Mouse (Mus musculus): ENCODE results near the gene Usp19.

Usp19 gene

DNA sequence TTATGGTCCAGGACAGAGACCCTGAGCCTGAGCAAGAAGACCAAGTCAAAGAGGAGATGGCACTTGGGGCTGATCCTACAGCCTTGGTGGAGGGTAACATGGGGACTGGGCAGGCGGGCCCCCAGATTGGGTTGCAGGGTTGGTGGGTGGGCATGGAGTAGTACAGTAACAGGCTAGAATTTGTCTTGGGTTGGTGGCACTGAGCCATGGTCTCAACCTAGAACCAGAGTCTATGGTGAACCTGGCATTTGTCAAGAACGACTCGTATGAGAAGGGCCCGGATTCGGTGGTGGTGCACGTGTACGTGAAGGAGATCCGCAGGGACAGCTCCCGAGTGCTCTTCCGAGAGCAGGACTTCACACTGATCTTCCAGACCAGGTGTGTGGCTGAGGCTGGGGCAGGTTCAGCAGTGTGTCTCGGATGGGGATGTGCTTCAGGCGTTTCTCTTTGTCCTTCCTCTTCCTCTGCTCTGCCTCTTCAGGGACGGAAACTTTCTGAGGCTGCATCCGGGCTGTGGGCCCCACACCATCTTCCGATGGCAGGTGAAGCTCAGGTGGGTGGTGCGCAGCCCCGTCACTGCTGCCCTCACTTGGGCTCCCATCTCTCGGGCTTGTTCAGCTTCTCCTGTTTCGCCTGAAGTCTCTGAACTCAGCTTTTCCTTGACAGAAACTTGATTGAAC lies 3.9 kb downstream of the Usp19 start:
- no peak for DNase-seq (ENCODE audit: extremely low spot score, low read depth, low spot score)

- no peak for DNase-seq (ENCODE audit: extremely low spot score, low read depth, low spot score)
Observed at GRCm38 (mm10) chr9:108494905-108495304, 4.5 kb downstream of the Usp19 start.

DNA sequence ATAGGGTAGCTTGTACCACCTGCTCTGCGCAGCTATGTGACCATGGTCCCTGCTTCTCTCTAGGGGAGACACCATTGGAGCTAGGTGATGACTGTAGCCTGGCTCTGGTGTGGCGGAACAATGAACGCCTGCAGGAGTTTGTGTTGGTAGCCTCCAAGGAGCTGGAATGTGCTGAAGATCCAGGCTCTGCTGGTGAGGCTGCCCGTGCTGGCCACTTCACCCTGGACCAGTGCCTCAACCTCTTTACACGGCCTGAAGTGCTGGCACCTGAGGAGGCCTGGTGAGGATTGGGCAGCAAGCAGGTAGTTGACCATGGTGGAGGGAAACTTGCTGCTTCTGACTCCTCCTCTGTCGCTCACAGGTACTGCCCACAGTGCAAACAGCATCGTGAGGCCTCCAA lies 8.8 kb downstream of the Usp19 start:
- DNase-seq (ENCODE audit: extremely low spot score, low read depth, low spot score): no peak

DNA sequence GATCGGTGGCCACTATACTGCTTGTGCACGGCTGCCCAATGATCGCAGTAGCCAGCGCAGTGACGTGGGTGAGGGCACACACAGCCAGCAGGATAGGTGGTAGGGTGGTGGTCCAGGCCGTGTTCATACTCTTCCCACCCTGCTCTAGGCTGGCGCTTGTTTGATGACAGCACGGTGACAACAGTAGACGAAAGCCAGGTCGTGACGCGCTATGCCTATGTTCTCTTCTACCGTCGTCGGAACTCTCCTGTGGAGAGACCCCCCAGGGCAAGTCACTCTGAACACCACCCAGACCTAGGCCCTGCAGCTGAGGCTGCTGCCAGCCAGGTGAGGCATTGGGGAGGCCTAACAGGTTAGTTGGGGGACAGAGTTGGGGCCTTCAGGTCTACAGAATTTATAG lies 9.5 kb downstream of the Usp19 start:
- no peak for DNase-seq (ENCODE audit: extremely low spot score, low read depth, low spot score)

DNA sequence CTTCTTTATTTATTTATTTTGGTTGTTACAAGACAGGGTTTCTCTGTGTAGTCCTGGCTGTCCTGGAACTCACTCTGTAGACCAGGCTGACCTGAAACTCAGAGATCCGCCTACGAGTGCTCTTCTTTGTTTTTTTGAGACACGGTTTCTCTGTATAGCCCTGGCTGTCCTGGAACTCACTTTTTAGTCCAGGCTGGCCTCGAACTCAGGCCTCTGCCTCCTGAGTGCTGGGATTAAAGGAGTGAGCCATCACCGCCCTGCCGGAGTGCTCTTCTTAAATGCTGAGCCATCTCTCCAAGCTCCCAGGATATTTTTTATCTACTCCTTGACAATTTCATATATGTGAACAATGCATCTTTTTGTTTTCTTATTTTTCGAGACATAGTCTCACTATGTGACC lies 16.5 kb downstream of the Usp19 start:
- DNase-seq (ENCODE audit: extremely low spot score, low read depth, low spot score): no peak

- DNase-seq (ENCODE audit: extremely low spot score, low read depth, low spot score): peak; percentile 91
Observed at GRCm38 (mm10) chr9:108507619-108508434, 17.4 kb downstream of the Usp19 start, which contains the start of gene Qars. Gene Qars (plus strand): TSS chr9:108507706.

GRCm38 (mm10) chr9:108508776-108509175 lies 18.4 kb downstream of the Usp19 start:
- no peak for DNase-seq (ENCODE audit: extremely low spot score, low read depth, low spot score)

GRCm38 (mm10) chr9:108516380-108517251 lies 26.2 kb downstream of the Usp19 start, which contains the start of gene Qrich1:
Gene Qrich1 (plus strand): TSS chr9:108516806.
- peak; percentile 95 for DNase-seq (ENCODE audit: extremely low spot score, low read depth, low spot score)

- peak; percentile 35 for DNase-seq (ENCODE audit: extremely low spot score, low read depth, low spot score)
Observed at GRCm38 (mm10) chr9:108517253-108517930, 27.0 kb downstream of the Usp19 start.

DNA sequence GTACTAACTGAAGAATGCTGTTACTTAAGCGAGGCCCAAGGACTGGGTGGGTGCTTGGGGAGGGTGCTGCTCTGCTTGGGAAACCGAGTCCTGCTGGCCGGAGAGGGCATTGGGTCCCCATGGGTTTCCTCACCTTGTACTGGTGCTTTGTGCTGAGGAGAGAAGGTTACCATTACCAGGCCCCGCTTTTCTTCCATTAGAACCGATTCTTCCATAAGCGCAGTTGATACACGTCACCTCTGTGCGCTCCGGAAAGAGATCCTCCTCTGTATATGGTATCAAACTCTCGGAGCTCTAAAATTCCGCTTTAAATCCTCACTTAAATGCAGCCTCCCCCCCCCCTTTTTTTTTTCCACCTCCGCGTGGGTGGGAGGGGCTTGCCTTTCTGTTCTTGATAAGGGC lies 27.5 kb downstream of the Usp19 start:
- peak; percentile 35 for DNase-seq (ENCODE audit: extremely low spot score, low read depth, low spot score)

- DNase-seq (ENCODE audit: extremely low spot score, low read depth, low spot score): no peak
Observed at GRCm38 (mm10) chr9:108521604-108522003, 31.2 kb downstream of the Usp19 start.

- no peak for DNase-seq (ENCODE audit: extremely low spot score, low read depth, low spot score)
Observed at GRCm38 (mm10) chr9:108523341-108523740, 32.9 kb downstream of the Usp19 start.

GRCm38 (mm10) chr9:108525400-108525799 lies 35.0 kb downstream of the Usp19 start:
- DNase-seq (ENCODE audit: extremely low spot score, low read depth, low spot score): no peak

DNA sequence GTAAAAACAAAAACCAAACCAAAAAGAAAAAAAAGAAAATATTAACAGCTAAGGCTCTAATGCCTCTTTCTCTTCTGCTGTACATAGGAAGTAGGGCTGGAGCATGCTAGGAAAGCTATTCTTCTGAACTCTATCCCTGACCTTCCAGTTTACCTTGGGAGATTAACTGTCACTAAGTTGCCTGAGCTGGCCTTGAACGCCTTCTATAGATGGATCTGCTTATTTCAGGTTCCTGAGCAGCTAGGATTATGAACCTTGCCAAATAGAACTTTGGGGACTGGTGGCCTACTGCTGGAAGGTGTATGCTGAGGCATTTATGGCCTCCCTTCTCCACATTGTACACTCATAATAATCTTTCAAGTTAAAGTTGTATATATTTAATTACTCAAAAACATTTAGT lies 40.6 kb downstream of the Usp19 start:
- DNase-seq (ENCODE audit: extremely low spot score, low read depth, low spot score): no peak

- no peak for DNase-seq (ENCODE audit: extremely low spot score, low read depth, low spot score)
Observed at GRCm38 (mm10) chr9:108531496-108531895, 41.1 kb downstream of the Usp19 start.

DNA sequence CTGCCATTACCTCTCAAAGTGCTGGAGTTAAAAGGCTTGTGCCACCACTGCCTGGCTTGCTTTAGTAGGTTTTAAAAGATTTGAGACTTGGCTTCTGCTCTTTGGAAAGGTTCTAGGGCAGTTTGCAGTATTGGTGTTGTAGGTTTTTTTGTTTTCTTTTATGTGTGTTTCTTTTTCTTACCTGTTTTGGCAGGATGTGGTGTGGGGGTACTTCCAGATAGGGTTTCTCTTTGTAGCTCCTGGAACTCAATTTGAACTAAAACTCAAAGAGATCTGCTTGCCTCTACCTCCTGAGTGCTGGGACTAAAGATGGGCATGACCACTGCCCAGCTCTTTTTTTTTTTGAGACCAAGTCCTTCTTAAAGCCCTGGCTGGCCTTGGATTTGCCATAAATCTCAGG lies 50.4 kb downstream of the Usp19 start:
- DNase-seq (ENCODE audit: extremely low spot score, low read depth, low spot score): no peak

GRCm38 (mm10) chr9:108545986-108546385 lies 55.6 kb downstream of the Usp19 start:
- no peak for DNase-seq (ENCODE audit: extremely low spot score, low read depth, low spot score)

GRCm38 (mm10) chr9:108546875-108547274 lies 56.5 kb downstream of the Usp19 start:
- DNase-seq (ENCODE audit: extremely low spot score, low read depth, low spot score): no peak

All from hindlimb bud, embryonic 11.5 days (tissue).